Mouse (Mus musculus): ENCODE data around the gene Sptbn1. TPM values are rescaled to one million over a fixed set of nuclear protein-coding genes. Genes with fewer than 3 reads are reported as not detected.

The Sptbn1 gene
- polyA plus RNA-seq, 1 experiment from 2014 or later: 134 TPM

DNA sequence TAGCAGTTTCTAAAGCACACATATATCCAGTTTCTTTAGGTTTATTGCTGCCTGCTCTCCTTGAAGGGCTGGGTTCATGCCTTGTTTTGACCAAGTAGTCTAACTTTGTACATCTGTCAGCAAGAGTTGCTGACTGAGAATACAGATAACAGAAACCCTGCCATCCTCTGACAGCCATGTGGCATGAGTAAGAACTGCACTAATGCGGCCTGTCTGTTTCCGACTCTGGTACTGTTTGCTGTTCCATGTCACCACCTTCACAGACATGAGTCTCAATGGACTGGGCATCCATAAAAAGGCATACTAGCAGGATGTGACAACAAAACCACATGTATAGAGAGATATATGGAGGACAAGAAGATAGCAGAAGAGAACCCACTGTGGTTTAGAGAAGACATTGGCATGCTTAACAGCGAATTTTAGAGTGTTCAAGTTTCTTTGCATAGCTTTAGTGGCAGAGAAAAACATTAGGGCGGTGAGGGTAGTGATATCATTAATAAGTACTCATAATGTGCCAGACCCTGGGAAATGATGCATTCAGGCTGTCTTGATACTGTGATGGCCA lies 18.4 kb downstream of the Sptbn1 start:
- Histone ChIP-seq H3K4me2 (replicated peaks) (no peak overlapping the region), H3K4me3 (no peak overlapping the region), H3K36me3 (no peaks in the 10 kb centered on the region), H3K27me3 (no peaks in the 10 kb centered on the region), H3K9me3 (no peaks in the 10 kb centered on the region), H3K4me1 (peaks cover 6% of the 10 kb centered on the region; the same call in 1 of the 2 replicates), H3K9ac (replicated peaks) (no peak overlapping the region), H3K27ac (replicated peaks) (no peak overlapping the region)
- WGBS: 93% methylated on average over 4 of the region's 4 CpGs
- no peak for ATAC-seq (replicated peaks)

DNA sequence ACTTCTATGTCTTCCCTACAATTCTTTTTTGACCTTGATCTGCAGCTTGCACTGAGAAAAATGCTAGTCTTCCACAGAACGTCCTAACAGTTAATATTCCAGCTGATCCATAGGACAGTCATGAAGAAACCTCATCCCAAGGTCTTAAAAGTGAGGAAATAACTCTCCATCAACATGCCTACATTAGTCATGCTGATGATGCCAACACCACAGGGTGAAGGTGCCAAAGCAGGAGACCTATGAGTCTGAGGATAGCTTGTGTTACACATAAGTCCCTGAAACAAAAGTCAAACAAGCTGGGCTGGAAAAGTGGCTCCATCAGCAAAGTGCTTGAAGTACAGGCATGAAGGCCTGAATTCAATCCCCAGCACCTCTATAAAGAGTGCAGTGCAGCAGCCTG lies 20.9 kb downstream of the Sptbn1 start:
- no peaks in the 10 kb centered on the region for H3K9me3 ChIP-seq
- no peak overlapping the region for H3K4me3 ChIP-seq
- WGBS: 79% methylated on average over 1 of the region's 1 CpGs
- no peak overlapping the region for H3K9ac ChIP-seq (replicated peaks)
- peaks cover 18% of the 10 kb centered on the region for H3K4me1 ChIP-seq
- no peak overlapping the region for H3K27ac ChIP-seq (replicated peaks)
- no peaks in the 10 kb centered on the region for H3K27me3 ChIP-seq
- H3K4me2 ChIP-seq (replicated peaks): no peak overlapping the region
- no peak for ATAC-seq (replicated peaks)
- H3K36me3 ChIP-seq: no peaks in the 10 kb centered on the region

DNA sequence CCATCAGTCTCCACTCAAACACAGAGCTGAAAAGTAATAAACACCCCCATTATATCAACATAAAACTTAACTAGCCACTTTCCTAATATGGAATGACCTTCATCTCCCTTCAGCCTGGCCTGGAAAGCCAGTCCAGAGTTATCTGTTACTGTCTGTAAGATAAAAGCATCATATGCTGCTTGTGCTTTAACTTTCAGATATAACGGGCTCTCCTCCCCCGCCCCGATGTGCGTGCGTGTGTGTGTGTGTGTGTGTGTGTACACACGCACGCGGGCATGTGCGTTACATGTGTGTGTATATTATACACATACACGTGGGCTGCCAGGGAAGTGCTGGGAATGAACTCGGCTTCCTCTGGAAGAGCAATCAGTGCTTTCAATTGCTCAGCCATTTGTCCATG lies 21.8 kb downstream of the Sptbn1 start:
- no peaks in the 10 kb centered on the region for H3K9me3 ChIP-seq
- H3K4me2 ChIP-seq (replicated peaks): no peak overlapping the region
- H3K4me1 ChIP-seq: peaks cover 18% of the 10 kb centered on the region
- no peak for ATAC-seq (replicated peaks)
- 91% methylated on average over 11 of the region's 11 CpGs for WGBS
- H3K9ac ChIP-seq (replicated peaks): no peak overlapping the region
- H3K36me3 ChIP-seq: no peaks in the 10 kb centered on the region
- no peaks in the 10 kb centered on the region for H3K27me3 ChIP-seq
- no peak overlapping the region for H3K27ac ChIP-seq (replicated peaks)
- no peak overlapping the region for H3K4me3 ChIP-seq

DNA sequence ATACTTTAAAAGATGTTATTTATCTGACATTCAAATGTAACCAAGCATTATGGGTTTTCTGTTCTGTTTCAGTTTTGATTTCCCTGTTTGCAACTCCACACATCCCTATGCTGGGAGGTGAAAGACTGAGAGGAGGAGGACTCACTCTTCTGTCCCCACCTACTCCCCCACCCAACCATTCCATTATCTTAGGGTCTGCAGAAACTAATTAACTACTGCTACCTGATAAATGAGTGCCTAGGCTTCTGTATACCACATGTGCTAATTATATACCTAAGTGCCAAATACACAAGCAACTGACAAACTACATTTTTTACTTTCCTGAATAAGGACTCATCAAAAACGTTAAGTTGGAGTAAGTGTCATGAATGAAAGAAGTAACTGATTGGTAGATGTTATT lies 23.8 kb downstream of the Sptbn1 start:
- Histone ChIP-seq H3K4me3 (no peak overlapping the region), H3K4me1 (peaks cover 18% of the 10 kb centered on the region), H3K4me2 (replicated peaks) (no peak overlapping the region), H3K9ac (replicated peaks) (no peak overlapping the region), H3K9me3 (no peaks in the 10 kb centered on the region), H3K27me3 (no peaks in the 10 kb centered on the region), H3K36me3 (no peaks in the 10 kb centered on the region), H3K27ac (replicated peaks) (no peak overlapping the region)
- WGBS: 49% methylated on average over 1 of the region's 1 CpGs
- ATAC-seq (replicated peaks): peak; percentile 26; the same call in 1 of the 2 replicates

DNA sequence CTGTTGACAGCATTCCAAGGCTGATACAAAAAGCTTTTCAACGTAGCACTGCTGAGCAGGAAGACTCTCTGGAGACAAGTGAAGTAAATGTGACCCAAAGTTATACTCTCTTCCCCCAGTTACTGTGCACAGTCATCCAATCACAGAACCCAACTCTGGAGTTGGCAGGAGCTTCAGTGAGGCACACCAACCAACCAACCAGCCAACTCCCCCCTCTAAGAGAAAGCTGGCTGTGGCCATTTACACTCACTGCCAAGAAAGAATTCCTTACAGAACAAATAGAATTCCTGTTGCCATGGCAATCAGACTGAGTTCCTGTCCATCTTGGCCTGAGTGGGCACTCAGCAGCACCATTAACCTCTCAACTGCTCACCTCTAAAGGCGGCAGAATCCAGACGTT lies 24.4 kb downstream of the Sptbn1 start:
- H3K4me2 ChIP-seq (replicated peaks): no peak overlapping the region
- 38% methylated on average over 3 of the region's 3 CpGs for WGBS
- 0 out of 2 replicates have a peak overlapping the region, but pooled peaks have one; percentile 56 for H3K27ac ChIP-seq (replicated peaks)

DNA sequence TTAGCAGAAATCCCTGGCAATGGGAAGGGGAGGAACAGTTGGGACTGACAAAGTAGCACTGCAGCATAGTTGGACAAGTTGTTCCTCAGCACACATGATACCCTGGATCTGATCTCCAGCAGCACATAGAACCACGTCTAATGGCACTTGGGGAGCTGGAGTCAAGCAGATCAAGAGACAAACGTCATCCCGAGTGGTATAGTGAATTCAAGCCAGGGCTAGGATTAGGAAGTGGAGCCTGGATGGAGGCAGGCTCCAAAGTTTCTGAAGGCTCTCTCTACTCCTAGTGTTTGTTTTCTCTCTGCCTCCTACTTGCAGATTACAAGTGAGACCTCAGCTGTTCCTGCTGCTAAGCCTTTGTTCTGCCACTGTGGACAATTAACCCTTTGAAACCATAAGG lies 27.1 kb downstream of the Sptbn1 start:
- Histone ChIP-seq H3K27ac (replicated peaks) (no peak overlapping the region), H3K4me3 (no peak overlapping the region), H3K4me1 (peaks cover 18% of the 10 kb centered on the region), H3K9ac (replicated peaks) (no peak overlapping the region), H3K9me3 (no peaks in the 10 kb centered on the region), H3K27me3 (no peaks in the 10 kb centered on the region), H3K4me2 (replicated peaks) (no peak overlapping the region), H3K36me3 (no peaks in the 10 kb centered on the region)
- WGBS: 49% methylated on average over 3 of the region's 3 CpGs
- no peak for ATAC-seq (replicated peaks)

More for the DNA sequence above, 24.4 kb downstream of the Sptbn1 start:
- H3K4me1 ChIP-seq: peaks cover 18% of the 10 kb centered on the region
- peak; percentile 81 for ATAC-seq (replicated peaks)
- no peaks in the 10 kb centered on the region for H3K36me3 ChIP-seq
- no peaks in the 10 kb centered on the region for H3K27me3 ChIP-seq
- no peak overlapping the region for H3K9ac ChIP-seq (replicated peaks)
- no peaks in the 10 kb centered on the region for H3K9me3 ChIP-seq
- no peak overlapping the region for H3K4me3 ChIP-seq

DNA sequence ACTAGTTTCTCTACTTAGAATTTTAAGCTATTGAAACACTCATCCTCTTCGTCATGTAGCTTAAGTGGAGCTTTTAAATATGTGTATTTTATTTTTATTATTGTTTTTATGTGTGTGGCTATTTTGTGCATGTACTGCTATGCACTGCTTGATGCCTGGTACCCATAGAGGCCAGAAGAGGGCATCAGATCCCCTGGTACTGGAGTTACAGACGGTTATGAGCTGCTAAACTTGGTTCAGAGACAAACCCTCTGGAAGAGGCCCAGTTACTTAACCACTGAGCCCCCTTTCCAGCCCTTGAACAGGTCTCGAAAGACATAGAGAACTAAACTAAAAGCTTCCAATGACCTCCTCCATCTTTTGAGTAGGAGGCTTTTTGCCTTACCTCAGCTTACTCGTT lies 30.0 kb downstream of the Sptbn1 start:
- WGBS: 54% methylated on average over 4 of the region's 4 CpGs
- Histone ChIP-seq H3K27ac (replicated peaks) (no peak overlapping the region), H3K4me1 (no peaks in the 10 kb centered on the region; the same call in 1 of the 2 replicates), H3K36me3 (no peaks in the 10 kb centered on the region), H3K9ac (replicated peaks) (no peak overlapping the region), H3K27me3 (no peaks in the 10 kb centered on the region), H3K4me2 (replicated peaks) (no peak overlapping the region), H3K4me3 (no peak overlapping the region), H3K9me3 (no peaks in the 10 kb centered on the region)
- no peak for ATAC-seq (replicated peaks)

DNA sequence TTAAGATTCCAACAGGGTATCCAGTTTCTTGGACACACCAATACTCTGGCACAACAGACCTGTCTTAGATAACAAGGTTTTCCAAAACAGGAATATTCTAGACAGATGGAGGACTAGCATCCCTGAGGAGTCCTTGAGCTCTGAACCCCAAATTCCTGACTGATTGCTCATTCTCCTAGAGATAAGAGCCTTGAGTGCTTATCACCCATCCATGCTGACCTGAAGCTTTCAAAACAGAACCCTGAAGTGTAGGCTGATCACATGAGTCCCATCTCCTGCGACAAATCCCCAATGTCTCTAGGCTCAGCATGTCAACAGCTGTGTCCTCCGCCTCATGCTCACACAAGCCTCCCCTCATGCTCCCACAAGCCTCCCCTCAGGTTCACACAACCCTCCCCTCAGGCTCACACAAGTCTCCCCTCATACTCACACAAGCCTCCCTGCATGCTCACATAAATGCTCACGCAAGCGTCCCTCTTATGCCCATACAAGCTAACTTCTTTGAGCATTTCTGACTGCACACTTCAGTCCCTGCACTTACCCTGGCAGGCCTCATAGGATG lies 31.2 kb downstream of the Sptbn1 start:
- no peaks in the 10 kb centered on the region for H3K27me3 ChIP-seq
- ATAC-seq (replicated peaks): no peak
- no peak overlapping the region for H3K27ac ChIP-seq (replicated peaks)
- WGBS: 78% methylated on average over 4 of the region's 4 CpGs
- H3K36me3 ChIP-seq: no peaks in the 10 kb centered on the region
- H3K9me3 ChIP-seq: no peaks in the 10 kb centered on the region
- H3K4me1 ChIP-seq: peaks cover 3% of the 10 kb centered on the region; the same call in 1 of the 2 replicates
- no peak overlapping the region for H3K4me3 ChIP-seq
- no peak overlapping the region for H3K9ac ChIP-seq (replicated peaks)
- no peak overlapping the region for H3K4me2 ChIP-seq (replicated peaks)

DNA sequence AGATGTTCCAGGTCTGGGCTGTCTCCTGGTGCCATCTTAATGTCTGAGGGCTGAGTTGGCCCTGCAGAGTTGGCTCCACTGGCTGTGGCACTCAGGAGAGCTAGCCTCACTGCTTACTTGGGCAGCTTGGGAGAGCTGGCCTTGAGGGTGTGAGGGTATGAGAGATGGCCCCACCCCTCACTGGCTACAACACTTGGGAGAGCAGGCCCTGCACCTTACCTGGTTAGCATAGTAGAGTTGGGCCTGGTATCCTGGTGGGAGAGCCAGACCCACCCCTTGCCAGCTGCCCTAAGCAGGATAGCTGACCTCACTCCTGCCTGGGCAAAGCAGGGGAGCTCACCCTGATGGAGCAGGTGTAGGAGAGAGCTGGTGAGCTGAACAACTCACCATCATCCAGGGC lies 32.3 kb downstream of the Sptbn1 start:
- peaks cover 3% of the 10 kb centered on the region; the same call in 1 of the 2 replicates for H3K4me1 ChIP-seq

DNA sequence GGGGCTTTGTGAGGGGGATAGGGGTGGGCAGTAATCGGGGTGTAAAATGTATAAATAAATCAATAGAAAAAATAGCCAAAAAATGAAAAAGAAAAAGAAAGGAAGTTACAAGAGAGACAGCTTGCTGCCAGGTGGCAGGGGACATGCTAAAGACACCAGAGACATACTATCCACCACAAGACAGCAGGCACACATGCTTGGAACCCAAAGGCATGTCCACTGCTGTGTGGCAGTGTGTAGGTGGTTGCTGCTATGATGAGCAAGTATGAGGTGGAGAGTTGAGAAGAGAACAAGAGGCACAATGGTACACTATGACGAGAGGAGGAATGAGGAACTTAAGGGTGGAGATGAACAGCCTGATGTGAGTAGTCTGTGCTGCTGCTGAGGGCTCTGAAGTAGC lies 32.8 kb downstream of the Sptbn1 start:
- H3K27me3 ChIP-seq: no peaks in the 10 kb centered on the region
- H3K4me2 ChIP-seq (replicated peaks): no peak overlapping the region
- no peaks in the 10 kb centered on the region for H3K36me3 ChIP-seq
- ATAC-seq (replicated peaks): no peak
- no peak overlapping the region for H3K27ac ChIP-seq (replicated peaks)
- no peak overlapping the region for H3K4me3 ChIP-seq
- 97% methylated on average over 2 of the region's 2 CpGs for WGBS
- H3K9ac ChIP-seq (replicated peaks): no peak overlapping the region
- H3K9me3 ChIP-seq: no peaks in the 10 kb centered on the region
- peaks cover 3% of the 10 kb centered on the region; the same call in 1 of the 2 replicates for H3K4me1 ChIP-seq

More for the DNA sequence above, 32.3 kb downstream of the Sptbn1 start:
- H3K36me3 ChIP-seq: no peaks in the 10 kb centered on the region
- no peaks in the 10 kb centered on the region for H3K27me3 ChIP-seq
- H3K4me2 ChIP-seq (replicated peaks): no peak overlapping the region
- H3K9ac ChIP-seq (replicated peaks): no peak overlapping the region
- H3K9me3 ChIP-seq: no peaks in the 10 kb centered on the region
- no peak overlapping the region for H3K4me3 ChIP-seq
- ATAC-seq (replicated peaks): 0 out of 2 replicates have a peak, but pooled peaks have one; percentile 38
- H3K27ac ChIP-seq (replicated peaks): no peak overlapping the region

DNA sequence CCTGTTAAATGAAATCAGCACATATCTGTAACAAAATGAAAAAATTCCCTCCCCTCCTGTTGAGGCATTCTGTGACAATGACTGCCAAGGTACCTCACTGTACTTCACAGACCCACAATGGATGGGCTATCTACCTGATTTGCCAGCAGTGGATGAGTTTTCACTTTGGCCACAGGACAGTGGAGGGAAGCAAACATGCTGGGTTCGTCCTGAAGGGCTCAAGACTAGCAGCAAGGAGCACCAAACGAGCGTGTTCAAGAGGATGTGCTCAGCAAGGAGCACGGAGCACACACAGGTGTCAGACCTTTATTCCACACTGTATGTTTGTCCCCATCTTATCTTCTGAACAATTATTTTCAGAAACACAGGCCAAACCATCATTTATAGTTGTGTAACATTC lies 34.0 kb downstream of the Sptbn1 start:
- H3K4me3 ChIP-seq: no peak overlapping the region
- H3K4me1 ChIP-seq: peaks cover 5% of the 10 kb centered on the region; the same call in 1 of the 2 replicates
- no peak for ATAC-seq (replicated peaks)
- H3K27ac ChIP-seq (replicated peaks): no peak overlapping the region
- H3K9ac ChIP-seq (replicated peaks): no peak overlapping the region
- no peaks in the 10 kb centered on the region for H3K27me3 ChIP-seq
- H3K9me3 ChIP-seq: no peaks in the 10 kb centered on the region
- WGBS: 82% methylated on average over 4 of the region's 4 CpGs
- H3K36me3 ChIP-seq: no peaks in the 10 kb centered on the region
- no peak overlapping the region for H3K4me2 ChIP-seq (replicated peaks)

DNA sequence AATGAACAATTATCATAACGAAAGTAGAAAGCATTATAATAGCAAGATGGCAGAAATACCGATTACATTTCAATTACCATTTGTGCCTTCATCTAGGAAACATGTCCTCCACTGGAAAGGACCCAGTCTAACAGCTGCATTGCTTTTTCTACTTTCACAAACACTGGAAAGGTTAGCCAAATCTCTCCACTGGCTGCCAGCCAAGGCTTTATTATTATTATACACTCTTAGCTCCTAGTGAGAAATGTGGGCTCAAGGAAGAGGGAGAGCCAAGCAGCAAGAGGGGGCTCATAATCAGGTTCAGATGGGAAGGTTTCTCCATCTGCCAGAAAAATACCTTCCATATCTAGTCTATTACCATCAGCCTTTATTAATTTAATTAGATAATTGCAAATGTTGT lies 35.9 kb downstream of the Sptbn1 start:
- H3K4me2 ChIP-seq (replicated peaks): no peak overlapping the region
- H3K27me3 ChIP-seq: no peaks in the 10 kb centered on the region
- H3K27ac ChIP-seq (replicated peaks): no peak overlapping the region
- H3K4me3 ChIP-seq: no peak overlapping the region
- peaks cover 10% of the 10 kb centered on the region; the same call in 1 of the 2 replicates for H3K4me1 ChIP-seq
- 58% methylated on average over 2 of the region's 2 CpGs for WGBS
- H3K9me3 ChIP-seq: no peaks in the 10 kb centered on the region
- no peak overlapping the region for H3K9ac ChIP-seq (replicated peaks)
- ATAC-seq (replicated peaks): peak; percentile 31; the same call in 1 of the 2 replicates
- H3K36me3 ChIP-seq: no peaks in the 10 kb centered on the region

DNA sequence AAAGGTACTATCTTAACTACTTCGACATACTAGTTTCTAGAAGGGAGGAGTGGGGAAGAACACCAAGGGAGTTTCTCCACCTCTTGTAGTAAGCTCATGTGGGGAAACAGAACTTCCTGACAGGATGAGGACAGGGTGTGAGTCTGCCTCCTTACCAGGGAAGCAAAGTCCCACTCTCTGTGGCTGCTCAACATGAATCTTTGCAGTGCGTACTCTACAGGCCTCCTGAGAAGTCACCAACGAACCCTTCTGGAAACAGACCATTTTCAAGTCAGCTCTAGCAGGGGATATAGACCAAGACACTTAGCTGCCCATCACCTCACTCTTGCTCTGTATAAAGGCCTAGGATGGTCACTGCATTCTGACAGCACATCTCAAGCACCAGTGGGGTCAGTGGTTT lies 36.6 kb downstream of the Sptbn1 start:
- Histone ChIP-seq H3K27ac (replicated peaks) (no peak overlapping the region), H3K9ac (replicated peaks) (no peak overlapping the region), H3K4me2 (replicated peaks) (no peak overlapping the region), H3K36me3 (no peaks in the 10 kb centered on the region), H3K27me3 (no peaks in the 10 kb centered on the region), H3K4me3 (no peak overlapping the region), H3K9me3 (no peaks in the 10 kb centered on the region), H3K4me1 (peaks cover 10% of the 10 kb centered on the region; the same call in 1 of the 2 replicates)
- 86% methylated on average over 3 of the region's 3 CpGs for WGBS
- ATAC-seq (replicated peaks): no peak
